Mouse (Mus musculus) ES-E14 (cell line): Measurements from ENCODE around the gene Rab35.

Experiments
- CHD2 ChIP-seq: IDR thresholded peaks from 2 replicates; pipeline ENCODE4 v1.6.1; 2014; ENCODE audit warnings: mild to moderate bottlenecking, low read depth, low read length, inconsistent platforms
- HCFC1 ChIP-seq: IDR thresholded peaks from 2 replicates; pipeline ENCODE4 v1.6.1; 2012; ENCODE audit warnings: low read length, inconsistent platforms, borderline replicate concordance; ENCODE audit not compliant: insufficient read depth
- ZNF384 ChIP-seq: IDR thresholded peaks from 2 replicates; pipeline ENCODE4 v1.6.1; 2012; ENCODE audit warnings: low read depth, low read length, inconsistent platforms

GRCm38 (mm10) chr5:115671846-115672245, 40.1 kb downstream of the Rab35 start:
- TF ChIP-seq CHD2 = no peak
- no peak for TF ChIP-seq HCFC1
- no peak for TF ChIP-seq ZNF384
